Mouse (Mus musculus) forelimb bud, embryonic 11.5 days (tissue): ENCODE measurements at regions not wholly inside any gene's neighbourhood (a gene's known extent, or its start where the extent isn't known, plus 50 kb on each side); places are given as distances from the start of the nearest gene placed in this dataset.

Source experiments
- DNase-seq: peaks from one replicate; pipeline ENCODE4 v3.0.0-alpha.2; 2012; ENCODE audit warnings: low read depth, low spot score

- DNase-seq = peak; percentile 49
Measured at GRCm38 (mm10) chr5:138875180-138876076, 55.5 kb downstream of the Gm5294 start.

GRCm38 (mm10) chr5:138881649-138882226 lies 61.9 kb downstream of the Gm5294 start:
- DNase-seq = peak; percentile 19

DNA sequence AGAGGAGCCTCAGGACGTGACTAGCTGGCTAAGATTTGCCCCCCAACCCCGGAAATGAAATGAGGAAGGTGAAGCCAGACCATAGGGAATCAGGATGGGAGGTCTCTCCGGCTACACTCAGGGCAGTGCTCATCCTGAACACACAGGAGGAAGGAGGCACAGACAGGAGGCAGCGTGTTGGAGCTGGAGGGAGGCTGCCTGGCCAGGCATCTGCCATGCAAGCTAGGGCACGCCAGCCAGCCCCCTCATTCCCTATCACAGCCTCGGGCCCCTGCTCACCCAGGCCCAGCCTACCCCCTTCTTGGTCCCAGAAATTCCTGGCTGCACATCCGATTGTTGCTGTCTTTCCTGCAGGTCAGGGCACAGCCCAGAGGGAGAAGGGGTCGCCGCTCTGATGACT lies 63.7 kb downstream of the Gm5294 start:
- DNase-seq = peak; percentile 18

GRCm38 (mm10) chr5:138885905-138886304 lies 66.0 kb downstream of the Gm5294 start:
- DNase-seq = no peak

DNA sequence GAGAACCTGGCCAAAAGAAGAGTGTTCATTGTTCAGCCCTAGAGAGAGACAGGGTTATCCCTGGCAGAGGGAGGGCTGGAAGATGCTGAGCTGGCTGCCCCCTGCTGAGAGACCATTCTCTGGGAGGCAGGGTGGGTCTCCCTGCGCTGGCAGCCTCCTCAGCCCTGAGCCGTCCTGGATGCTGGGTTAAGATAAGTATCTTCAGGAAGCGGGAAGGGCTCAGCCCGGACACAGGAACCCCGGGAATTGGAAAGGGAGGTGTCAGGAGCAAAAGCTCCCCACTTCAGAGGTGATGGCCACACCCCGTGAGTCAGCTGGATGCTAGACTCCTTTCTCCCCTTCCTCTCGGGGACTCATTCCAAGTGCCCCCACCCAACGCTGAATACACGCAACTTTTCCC lies 68.9 kb downstream of the Gm5294 start:
- no peak for DNase-seq

GRCm38 (mm10) chr5:138889760-138890159 lies 69.9 kb downstream of the Gm5294 start:
- DNase-seq = no peak

DNA sequence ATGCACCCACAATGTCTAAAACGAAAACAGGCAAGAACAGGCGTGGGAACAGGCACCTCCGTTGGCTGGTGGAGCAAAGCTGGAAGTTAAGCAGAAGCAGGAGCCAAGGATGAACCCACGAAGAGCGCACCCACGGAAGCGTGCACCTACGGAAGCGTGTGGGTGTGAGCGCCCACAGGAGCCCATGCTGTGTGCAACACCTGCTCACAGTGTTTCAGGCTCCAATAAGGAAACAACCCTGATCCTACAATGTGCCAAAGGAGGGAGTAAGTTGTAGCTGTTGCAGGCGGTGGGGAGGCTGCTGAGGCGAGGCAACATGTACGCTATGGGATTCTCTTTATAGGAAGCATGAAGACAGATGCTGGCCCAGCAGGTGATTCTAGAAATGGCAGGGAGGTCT lies 74.6 kb downstream of the Gm5294 start:
- no peak for DNase-seq

DNA sequence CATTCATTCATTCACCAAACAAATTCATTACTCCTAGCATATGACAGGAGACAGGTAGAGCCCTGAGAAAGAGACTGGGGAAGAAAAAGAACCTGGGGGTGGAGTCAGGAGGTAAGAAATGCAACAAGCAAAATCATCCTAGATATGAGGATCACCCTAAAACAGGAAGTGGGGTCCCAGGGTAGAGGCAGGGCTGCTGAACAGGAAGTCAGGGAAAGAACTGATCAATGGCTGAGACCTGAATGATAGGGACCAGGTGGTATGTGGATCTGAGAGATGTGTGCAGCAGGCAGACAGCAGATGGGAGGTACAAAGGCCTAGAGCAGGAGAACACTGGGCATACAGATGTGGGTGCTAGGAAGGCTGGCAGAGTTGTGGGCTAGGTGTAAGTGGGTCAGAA lies 77.4 kb downstream of the Gm5294 start:
- no peak for DNase-seq

DNA sequence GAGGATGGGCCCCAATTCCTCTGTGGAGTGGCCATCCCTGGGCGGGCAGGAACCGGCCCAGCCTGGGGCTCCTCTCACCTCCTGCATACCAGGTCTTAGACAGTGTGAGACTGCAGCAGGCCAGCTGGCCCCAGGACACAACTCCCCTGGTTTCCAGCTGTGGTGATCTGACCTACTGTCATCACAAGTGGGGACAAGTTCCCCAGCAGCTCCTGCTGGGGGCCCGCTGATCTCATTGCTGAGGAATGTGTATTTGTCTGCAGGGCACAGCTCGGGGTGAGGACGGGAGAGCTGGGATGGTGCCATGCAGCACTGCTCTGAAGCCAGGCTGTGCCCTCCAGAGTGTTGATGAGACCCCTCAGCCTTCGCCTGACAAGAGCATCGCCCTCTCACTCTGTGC lies 78.6 kb downstream of the Gm5294 start:
- peak; percentile 35 for DNase-seq

DNA sequence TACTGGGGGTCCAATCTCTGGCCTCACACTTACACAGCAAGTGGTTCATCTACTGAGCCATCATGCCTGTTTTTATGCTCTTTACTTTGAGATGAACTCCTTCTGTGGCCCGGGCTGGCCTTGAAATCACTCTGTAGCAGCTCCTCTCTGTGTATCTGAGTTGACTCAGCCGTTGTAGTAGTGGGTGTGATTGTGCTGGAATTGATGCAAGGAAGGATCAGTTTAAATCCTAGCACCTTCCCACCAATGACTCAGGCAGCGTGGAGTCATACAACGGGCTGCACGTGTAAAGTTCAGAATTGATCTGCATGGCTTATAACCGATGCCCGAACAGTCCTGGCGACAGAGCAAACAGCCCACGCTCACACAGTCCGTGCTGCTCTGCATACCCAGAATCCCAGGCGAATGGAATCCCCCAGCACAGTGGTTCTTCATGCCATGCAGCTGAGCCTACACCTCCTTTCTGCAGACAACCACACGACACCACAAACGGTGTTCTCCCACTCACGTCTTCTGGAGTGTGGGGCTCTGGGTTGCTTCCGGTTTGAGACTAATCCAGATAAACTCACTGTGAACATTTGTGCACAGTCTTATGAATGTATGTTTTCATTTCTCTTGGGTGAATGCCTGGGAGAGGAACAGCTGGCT lies 81.2 kb downstream of the Gm5294 start:
- DNase-seq = no peak

DNA sequence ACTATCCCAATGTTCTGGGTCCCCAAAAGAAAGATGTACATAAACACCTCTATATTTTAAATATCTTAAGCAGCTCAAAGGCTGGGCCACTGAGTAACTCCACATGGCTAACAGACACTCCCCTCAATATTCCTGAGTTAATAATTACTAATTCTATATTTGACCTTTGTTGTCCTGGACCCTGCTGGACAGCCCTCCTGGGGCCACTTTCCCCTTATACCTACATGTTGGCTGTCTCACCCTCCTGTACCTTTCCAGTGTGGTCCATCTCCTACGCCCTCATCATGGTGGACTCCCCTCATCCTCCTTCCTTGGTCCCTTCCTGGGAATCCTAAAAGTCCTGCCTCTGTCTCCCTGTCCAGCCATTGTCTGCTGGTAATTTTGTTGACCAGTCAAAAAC lies 82.4 kb downstream of the Gm5294 start:
- no peak for DNase-seq

- DNase-seq = no peak
Measured at GRCm38 (mm10) chr5:138911769-138912710, 85.1 kb downstream of the Pdgfa start.

- DNase-seq = no peak
Measured at GRCm38 (mm10) chr5:138912711-138913105, 84.5 kb downstream of the Pdgfa start.

GRCm38 (mm10) chr5:138915068-138915467 lies 82.1 kb downstream of the Pdgfa start:
- DNase-seq = no peak

DNA sequence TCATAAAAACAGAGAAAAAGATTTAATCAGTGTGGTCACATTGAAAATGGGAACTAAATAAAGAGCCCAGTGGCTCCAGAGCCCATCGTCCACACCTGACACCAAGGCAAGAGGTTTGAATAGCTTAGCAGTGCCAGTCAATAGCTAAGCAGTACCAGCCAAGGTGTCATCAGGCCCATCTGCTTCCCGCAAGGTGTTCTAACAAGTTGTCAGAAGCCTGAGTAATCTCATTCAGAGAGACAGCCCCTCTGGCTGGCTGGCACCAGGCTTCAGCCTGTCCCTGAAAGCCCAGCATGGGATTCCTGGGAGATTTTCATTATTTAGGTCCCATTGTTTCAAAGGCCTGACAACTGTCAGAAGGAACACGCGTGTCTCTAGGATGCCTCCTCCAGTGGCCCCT lies 81.7 kb downstream of the Pdgfa start:
- DNase-seq = no peak

DNA sequence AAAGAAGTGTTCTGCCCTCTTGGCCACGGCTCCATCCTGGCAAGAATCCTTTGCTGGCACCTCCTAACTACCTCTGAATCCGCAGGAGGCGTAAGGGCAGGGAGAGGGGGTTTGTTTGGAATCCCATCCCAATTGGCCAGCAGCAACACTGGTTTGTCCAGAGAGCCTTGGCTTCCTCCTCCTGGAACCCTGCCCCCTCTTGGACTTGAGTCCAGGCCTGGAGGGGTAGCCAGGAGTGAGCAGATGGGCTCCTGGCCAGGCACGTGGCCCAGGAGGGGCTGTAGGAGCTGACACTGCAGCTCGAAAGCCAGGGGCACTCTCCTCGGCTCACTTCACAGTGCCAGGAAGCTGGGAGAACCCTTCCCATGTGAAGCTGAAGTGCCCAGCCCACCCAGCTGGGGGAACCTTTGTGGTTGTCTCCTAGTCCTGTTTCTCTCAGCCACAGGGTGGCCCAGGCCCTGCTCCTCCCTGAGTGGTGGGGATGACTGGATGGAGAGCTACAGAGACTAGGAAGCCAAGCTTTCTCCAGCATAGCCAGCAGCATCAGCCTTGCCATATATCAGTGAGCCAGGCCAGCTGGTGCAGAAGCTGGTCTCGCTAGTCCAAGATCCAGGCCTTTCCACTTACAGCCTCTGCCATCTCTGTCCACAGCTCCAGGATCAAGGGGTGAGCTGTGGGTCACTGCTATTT lies 76.9 kb downstream of the Pdgfa start:
- DNase-seq = no peak

DNA sequence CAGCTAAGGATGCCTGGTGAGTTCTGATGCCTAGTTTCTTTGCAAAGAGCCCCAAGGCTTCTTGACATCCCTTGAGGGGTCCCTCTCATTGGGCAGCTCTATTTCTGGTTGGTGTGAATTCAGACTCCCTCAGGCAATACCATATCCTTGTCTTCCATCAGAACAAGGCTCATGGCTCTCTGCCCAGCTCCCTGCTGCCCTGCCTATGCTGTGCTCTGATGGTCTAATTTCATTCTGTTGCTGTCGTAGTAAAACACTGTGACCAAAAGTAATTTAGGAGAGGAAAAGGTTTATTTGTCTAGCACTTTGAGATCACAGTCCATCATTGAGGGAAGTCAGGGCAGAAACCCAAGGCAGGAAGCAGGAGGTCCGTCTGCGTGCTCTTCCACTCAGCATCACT lies 75.1 kb downstream of the Pdgfa start:
- no peak for DNase-seq
